Mouse (Mus musculus) embryonic facial prominence, embryonic 14.5 days (tissue): ENCODE data around the gene Epsti1. TPM values are rescaled to one million over a fixed set of nuclear protein-coding genes. Genes with fewer than 3 reads are reported as not detected.

Experiments
- ATAC-seq: fragments of 200-750 bp; cut with Nextera tagmentation; 2 replicates; pipeline ENCODE4 v1.8.0; 2017; ENCODE audit warnings: low read depth, moderate number of reproducible peaks, moderate TSS enrichment
- DNase-seq: peaks from one replicate; pipeline ENCODE4 v3.0.0-alpha.2; 2015; ENCODE audit warnings: low spot score
- H3K27ac ChIP-seq: fragments of 300-500 bp; sonication (generic); replicated peaks from 2 replicates; pipeline ENCODE4 v1.5.1; 2014; ENCODE audit warnings: low read depth, mild to moderate bottlenecking, low read length, moderate library complexity
- H3K27me3 ChIP-seq: fragments of 300-500 bp; sonication (generic); replicated peaks from 2 replicates; pipeline ENCODE4 v1.6.1; 2014; ENCODE audit warnings: low read length; ENCODE audit not compliant: control insufficient read depth, insufficient read depth
- H3K36me3 ChIP-seq: fragments of 300-500 bp; sonication (generic); 2 replicates; pipeline ENCODE4 v1.6.1; 2014; ENCODE audit warnings: low read length, mixed read lengths; ENCODE audit not compliant: control insufficient read depth, insufficient read depth
- H3K4me1 ChIP-seq: fragments of 300-500 bp; sonication (generic); 2 replicates; pipeline ENCODE4 v1.6.1; 2014; ENCODE audit warnings: antibody characterized with exemption, low read length; ENCODE audit not compliant: control insufficient read depth, insufficient read depth
- H3K4me2 ChIP-seq: fragments of 300-500 bp; sonication (generic); 2 replicates; pipeline ENCODE4 v1.6.1; 2014; ENCODE audit warnings: low read depth, mild to moderate bottlenecking, low read length, moderate library complexity, mixed read lengths
- H3K4me3 ChIP-seq: fragments of 300-500 bp; sonication (generic); 2 replicates; pipeline ENCODE4 v1.5.1; 2014; ENCODE audit warnings: low read depth, mild to moderate bottlenecking, low read length
- H3K9ac ChIP-seq: fragments of 300-500 bp; sonication (generic); 2 replicates; pipeline ENCODE4 v1.6.1; 2014; ENCODE audit warnings: low read depth, mild to moderate bottlenecking, low read length, moderate library complexity, mixed read lengths
- H3K9me3 ChIP-seq: fragments of 300-500 bp; sonication (generic); 2 replicates; pipeline ENCODE4 v1.6.1; 2016; ENCODE audit warnings: low read length; ENCODE audit not compliant: control insufficient read depth
- WGBS: fragments of 180-500 bp; shearing (Covaris S2); extraction: QIAGEN DNeasy Blood & Tissue Kit; methylation state at CpG from one replicate; pipeline ENCODE4 v1.1.7; 2014; 5-methylcytosine and 5-hydroxymethylcytosine counted together
- polyA plus RNA-seq: library from polyadenylated mRNA; unstranded; fragments of >200 nt; fragmentation: Nextera tagmentation; extraction: Ambion mirVana; gene quantifications from 2 replicates; pipeline ENCODE4 v1.2.1, GENCODE M21; 2014

Epsti1 gene
- polyA plus RNA-seq, 1 experiment from 2014 or later = 1.1 TPM

- no peak overlapping the region for H3K4me2 ChIP-seq
- no peak overlapping the region for H3K4me3 ChIP-seq
- H3K36me3 ChIP-seq = no peaks in the 10 kb centered on the region
- no peak for DNase-seq
- ATAC-seq = no peak
- no peak overlapping the region for H3K27ac ChIP-seq
- H3K9me3 ChIP-seq = no peaks in the 10 kb centered on the region
- H3K4me1 ChIP-seq = no peaks in the 10 kb centered on the region
- H3K27me3 ChIP-seq = no peaks in the 10 kb centered on the region
- H3K9ac ChIP-seq = no peak overlapping the region
- WGBS = 87% methylated on average over 3 of the region's 3 CpGs
Observed at GRCm38 (mm10) chr14:78048258-78048657, 144.2 kb downstream of the Epsti1 start.

DNA sequence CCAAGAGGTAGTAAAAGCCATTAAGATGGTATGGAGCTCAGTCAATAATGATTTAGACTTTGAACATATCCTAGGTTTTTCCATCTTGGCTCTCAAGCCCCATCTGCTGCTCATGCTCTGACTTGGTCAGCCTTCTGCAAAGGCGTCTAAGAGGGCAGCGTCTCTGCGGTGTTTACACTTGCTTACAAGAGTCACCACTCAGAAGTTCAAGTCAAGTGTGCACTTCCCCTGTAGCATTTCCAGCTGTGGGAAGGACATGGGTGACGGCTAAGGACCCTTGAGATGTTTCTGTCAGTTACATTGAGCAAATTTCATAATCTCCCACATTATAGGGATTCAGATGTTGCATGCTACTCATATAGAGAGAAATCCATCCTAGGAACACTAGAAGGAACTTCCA lies 144.6 kb downstream of the Epsti1 start:
- Histone ChIP-seq H3K9ac (no peak overlapping the region), H3K36me3 (no peaks in the 10 kb centered on the region), H3K27me3 (no peaks in the 10 kb centered on the region), H3K9me3 (no peaks in the 10 kb centered on the region), H3K4me3 (no peak overlapping the region), H3K4me1 (no peaks in the 10 kb centered on the region), H3K27ac (no peak overlapping the region), H3K4me2 (no peak overlapping the region)
- no peak for DNase-seq
- WGBS = 90% methylated on average over 4 of the region's 4 CpGs
- ATAC-seq = no peak

Other genes starting within 250 kb of the Epsti1 start
- gene Dnajc15, start 29.1 kb upstream of the Epsti1 start, polyA plus RNA-seq = 107 and 109 TPM in 2 replicates
- 0.90 TPM in 1 of 2 replicates, not detected in the other for gene Fam216b, start 184.8 kb downstream of the Epsti1 start, polyA plus RNA-seq